Mouse (Mus musculus) neural tube, embryonic 11.5 days (tissue): ENCODE measurements at regions not wholly inside any gene's neighbourhood (a gene's known extent, or its start where the extent isn't known, plus 50 kb on each side); places are given as distances from the start of the nearest gene placed in this dataset.
A peak's percentile ranks its signal among the peaks of the same experiment; 100 is the strongest.

Experiments used
- ATAC-seq: fragments of 200-750 bp; cut with Nextera tagmentation; 2 replicates; pipeline ENCODE4 v1.8.0; 2017; ENCODE audit warnings: moderate number of reproducible peaks, mild to moderate bottlenecking, moderate TSS enrichment, moderate library complexity; ENCODE audit not compliant: insufficient read depth, low FRiP score, low TSS enrichment
- DNase-seq: peaks from one replicate; pipeline ENCODE4 v3.0.0-alpha.2; 2015; ENCODE audit warnings: low spot score
- H3K27ac ChIP-seq: fragments of 300-500 bp; sonication (generic); 2 replicates; pipeline ENCODE4 v1.5.1; 2014; ENCODE audit warnings: low read depth, mild to moderate bottlenecking, low read length
- H3K27me3 ChIP-seq: fragments of 300-500 bp; sonication (generic); 2 replicates; pipeline ENCODE4 v1.6.1; 2014; ENCODE audit warnings: mild to moderate bottlenecking, low read length, mixed read lengths; ENCODE audit not compliant: control insufficient read depth, insufficient read depth
- H3K36me3 ChIP-seq: fragments of 300-500 bp; sonication (generic); 2 replicates; pipeline ENCODE4 v1.6.1; 2014; ENCODE audit warnings: mild to moderate bottlenecking, low read length, moderate library complexity, mixed read lengths; ENCODE audit not compliant: control insufficient read depth, insufficient read depth
- H3K4me1 ChIP-seq: fragments of 300-500 bp; sonication (generic); 2 replicates; pipeline ENCODE4 v1.6.1; 2014; ENCODE audit warnings: low read length, mixed read lengths; ENCODE audit not compliant: control insufficient read depth, insufficient read depth
- H3K4me2 ChIP-seq: fragments of 300-500 bp; sonication (generic); 2 replicates; pipeline ENCODE4 v1.6.1; 2014; ENCODE audit warnings: low read depth, mild to moderate bottlenecking, moderate library complexity
- H3K4me3 ChIP-seq: fragments of 300-500 bp; sonication (generic); 2 replicates; pipeline ENCODE4 v1.5.1; 2014; ENCODE audit warnings: low read depth, low read length
- H3K9ac ChIP-seq: fragments of 300-500 bp; sonication (generic); 2 replicates; pipeline ENCODE4 v1.6.1; 2014; ENCODE audit warnings: mild to moderate bottlenecking, low read length
- H3K9me3 ChIP-seq: fragments of 300-500 bp; sonication (generic); 2 replicates; pipeline ENCODE4 v1.6.1; 2016; ENCODE audit warnings: low read length; ENCODE audit not compliant: control insufficient read depth
- WGBS: fragments of 180-500 bp; shearing (Covaris S2); extraction: QIAGEN DNeasy Blood & Tissue Kit; methylation state at CpG from one replicate; pipeline ENCODE4 v1.1.7; 2014; 5-methylcytosine and 5-hydroxymethylcytosine counted together

DNA sequence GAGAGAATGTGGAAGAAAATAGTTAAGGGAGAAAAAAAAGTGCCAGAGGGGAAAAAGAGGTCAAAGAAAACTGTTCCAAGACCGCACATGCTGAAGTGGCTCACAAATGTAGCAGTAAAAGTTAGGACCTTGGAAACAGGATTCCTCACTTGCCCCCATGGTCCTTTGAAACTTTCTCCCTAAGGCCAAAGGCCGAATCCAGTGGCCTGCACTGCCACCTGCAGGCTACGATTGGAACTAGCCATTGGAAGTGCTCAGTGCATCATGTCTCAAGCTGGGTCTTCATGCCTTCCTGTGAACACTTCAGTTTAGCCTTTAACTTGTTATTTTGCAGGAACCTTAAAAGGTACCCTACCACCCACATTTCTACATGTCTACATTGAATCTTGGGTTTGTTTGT lies 56.3 kb upstream of the Mctp2 start:
- 22% methylated on average over 3 of the region's 3 CpGs for WGBS
- Histone ChIP-seq H3K4me2 (no peak overlapping the region), H3K9me3 (no peaks in the 10 kb centered on the region), H3K4me1 (no peaks in the 10 kb centered on the region), H3K27me3 (no peaks in the 10 kb centered on the region), H3K27ac (no peak overlapping the region), H3K9ac (no peak overlapping the region), H3K4me3 (no peak overlapping the region), H3K36me3 (no peaks in the 10 kb centered on the region)
- peak; percentile 85 for DNase-seq
- no peak for ATAC-seq

- no peaks in the 10 kb centered on the region for H3K27me3 ChIP-seq
- H3K9ac ChIP-seq = no peak overlapping the region
- H3K4me2 ChIP-seq = no peak overlapping the region
- no peaks in the 10 kb centered on the region for H3K4me1 ChIP-seq
- no peaks in the 10 kb centered on the region for H3K9me3 ChIP-seq
- 47% methylated on average over 7 of the region's 7 CpGs for WGBS
- no peak overlapping the region for H3K27ac ChIP-seq
- ATAC-seq (peak; percentile 45; the same call in 1 of the 2 replicates), DNase-seq (peak; percentile 55)
- no peaks in the 10 kb centered on the region for H3K36me3 ChIP-seq
- H3K4me3 ChIP-seq = no peak overlapping the region
These were observed 84.9 kb upstream of the Mctp2 start for GRCm38 (mm10) chr7:72391323-72391722.

GRCm38 (mm10) chr7:72400056-72400455 lies 93.6 kb upstream of the Mctp2 start:
- Histone ChIP-seq H3K9ac (no peak overlapping the region), H3K27ac (no peak overlapping the region), H3K4me3 (no peak overlapping the region), H3K4me2 (no peak overlapping the region), H3K9me3 (no peaks in the 10 kb centered on the region), H3K4me1 (no peaks in the 10 kb centered on the region), H3K27me3 (no peaks in the 10 kb centered on the region), H3K36me3 (no peaks in the 10 kb centered on the region)
- DNase-seq (peak; percentile 51), ATAC-seq (no peak)

DNA sequence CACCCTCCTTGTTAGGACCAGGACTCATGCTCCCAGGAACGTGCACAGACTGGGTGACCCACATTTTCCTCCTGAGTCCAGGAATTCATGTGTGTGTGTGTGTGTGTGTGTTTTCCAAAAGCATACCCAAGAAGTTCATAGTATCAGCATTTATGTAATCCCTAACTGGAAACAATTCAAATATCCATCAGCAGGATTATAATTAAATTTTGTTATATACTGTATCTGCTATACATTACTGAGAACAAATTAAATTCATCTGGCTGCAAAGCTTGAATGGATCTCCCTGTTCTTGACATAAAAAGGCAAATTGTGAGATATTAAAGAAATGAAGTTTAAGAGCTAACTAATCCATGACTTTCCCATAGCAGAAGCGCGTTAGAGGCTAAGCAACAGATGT lies 99.7 kb upstream of the Mctp2 start:
- H3K9ac ChIP-seq = no peak overlapping the region
- H3K27ac ChIP-seq = no peak overlapping the region
- H3K9me3 ChIP-seq = no peaks in the 10 kb centered on the region
- H3K4me1 ChIP-seq = no peaks in the 10 kb centered on the region
- no peak for ATAC-seq
- no peak overlapping the region for H3K4me2 ChIP-seq
- DNase-seq = no peak
- H3K36me3 ChIP-seq = no peaks in the 10 kb centered on the region
- no peak overlapping the region for H3K4me3 ChIP-seq
- WGBS = 87% methylated on average over 3 of the region's 3 CpGs
- no peaks in the 10 kb centered on the region for H3K27me3 ChIP-seq

DNA sequence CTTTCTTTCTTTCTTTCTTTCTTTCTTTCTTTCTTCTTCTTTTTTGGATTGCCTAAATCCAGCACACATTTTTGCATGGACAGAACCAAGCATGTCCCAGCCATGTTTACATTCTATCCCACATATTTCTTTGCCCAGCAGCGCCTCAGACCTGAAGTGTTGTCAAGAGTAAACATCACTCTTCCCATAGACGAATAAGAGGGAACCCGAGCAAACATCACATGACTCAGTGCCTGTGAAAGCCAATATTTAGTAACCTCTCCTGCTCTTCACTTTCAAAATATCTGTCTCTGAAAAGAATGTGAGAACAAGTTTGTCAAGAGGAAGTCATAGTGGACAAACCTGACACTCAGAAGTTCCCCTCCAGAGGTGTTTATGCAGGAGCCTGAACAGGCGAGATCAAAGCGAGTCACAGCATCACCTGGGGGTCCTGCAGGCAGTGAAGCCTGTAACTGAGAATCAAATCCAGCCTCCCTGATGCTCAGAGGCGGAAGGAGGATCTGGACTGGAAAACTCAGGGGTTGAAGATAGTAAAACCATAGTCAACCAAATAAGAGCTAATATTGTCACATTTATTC lies 102.1 kb upstream of the Mctp2 start:
- Histone ChIP-seq H3K9ac (no peak overlapping the region), H3K4me3 (no peak overlapping the region), H3K4me2 (no peak overlapping the region), H3K27ac (no peak overlapping the region), H3K4me1 (no peaks in the 10 kb centered on the region), H3K36me3 (no peaks in the 10 kb centered on the region), H3K9me3 (no peaks in the 10 kb centered on the region), H3K27me3 (no peaks in the 10 kb centered on the region)
- ATAC-seq (no peak), DNase-seq (no peak)
- WGBS = 76% methylated on average over 6 of the region's 6 CpGs

- H3K27me3 ChIP-seq = no peaks in the 10 kb centered on the region
- 66% methylated on average over 2 of the region's 2 CpGs for WGBS
- H3K4me2 ChIP-seq = no peak overlapping the region
- no peak overlapping the region for H3K4me3 ChIP-seq
- no peak overlapping the region for H3K27ac ChIP-seq
- no peak for DNase-seq
- no peaks in the 10 kb centered on the region for H3K4me1 ChIP-seq
- H3K9ac ChIP-seq = no peak overlapping the region
- no peaks in the 10 kb centered on the region for H3K36me3 ChIP-seq
- no peaks in the 10 kb centered on the region for H3K9me3 ChIP-seq
- no peak for ATAC-seq
These were observed 132.1 kb upstream of the Mctp2 start for GRCm38 (mm10) chr7:72438552-72438951.

- Histone ChIP-seq H3K27me3 (no peaks in the 10 kb centered on the region), H3K4me3 (no peak overlapping the region), H3K9ac (no peak overlapping the region), H3K27ac (no peak overlapping the region), H3K4me2 (no peak overlapping the region), H3K4me1 (no peaks in the 10 kb centered on the region), H3K9me3 (no peaks in the 10 kb centered on the region), H3K36me3 (no peaks in the 10 kb centered on the region)
- ATAC-seq (no peak), DNase-seq (no peak)
- 74% methylated on average over 5 of the region's 5 CpGs for WGBS
These were observed 135.6 kb upstream of the Mctp2 start for GRCm38 (mm10) chr7:72442001-72442400.

GRCm38 (mm10) chr7:72444016-72444415 lies 137.6 kb upstream of the Mctp2 start:
- Histone ChIP-seq H3K4me3 (no peak overlapping the region), H3K9ac (no peak overlapping the region), H3K4me1 (no peaks in the 10 kb centered on the region), H3K9me3 (no peaks in the 10 kb centered on the region), H3K27me3 (no peaks in the 10 kb centered on the region), H3K4me2 (no peak overlapping the region), H3K36me3 (no peaks in the 10 kb centered on the region), H3K27ac (no peak overlapping the region)
- 100% methylated on average over 1 of the region's 1 CpGs for WGBS
- DNase-seq (no peak), ATAC-seq (no peak)

GRCm38 (mm10) chr7:72444792-72445191 lies 138.4 kb upstream of the Mctp2 start:
- H3K27me3 ChIP-seq = no peaks in the 10 kb centered on the region
- H3K36me3 ChIP-seq = no peaks in the 10 kb centered on the region
- no peak overlapping the region for H3K27ac ChIP-seq
- no peaks in the 10 kb centered on the region for H3K4me1 ChIP-seq
- ATAC-seq (no peak), DNase-seq (peak; percentile 14)
- H3K4me2 ChIP-seq = no peak overlapping the region
- H3K4me3 ChIP-seq = no peak overlapping the region
- WGBS = 45% methylated on average over 1 of the region's 1 CpGs
- no peaks in the 10 kb centered on the region for H3K9me3 ChIP-seq
- H3K9ac ChIP-seq = no peak overlapping the region
